Mouse (Mus musculus) urinary bladder, postnatal 36 days (tissue): ENCODE data around the gene Sclt1.

ENCODE experiments used
- DNase-seq, 2 experiments: peaks; one replicate each; pipeline ENCODE4 v3.0.0; 2022; ENCODE audit warnings: low spot score in 2 of 2, mixed read lengths in 1 of 2

Sclt1 gene

GRCm38 (mm10) chr3:41586917-41587316 lies 155.4 kb downstream of the Sclt1 start:
- DNase-seq, result no peak

GRCm38 (mm10) chr3:41586330-41586729 lies 156.0 kb downstream of the Sclt1 start:
- DNase-seq, result no peak

GRCm38 (mm10) chr3:41585548-41585947 lies 156.8 kb downstream of the Sclt1 start:
- no peak for DNase-seq

- DNase-seq, result no peak
These were observed 158.7 kb downstream of the Sclt1 start for GRCm38 (mm10) chr3:41583621-41584020.

- DNase-seq, result no peak
These were observed 159.2 kb downstream of the Sclt1 start for GRCm38 (mm10) chr3:41583092-41583491.

GRCm38 (mm10) chr3:41582256-41582655 lies 160.1 kb downstream of the Sclt1 start:
- DNase-seq, result no peak

- no peak for DNase-seq
These were observed 160.9 kb downstream of the Sclt1 start for GRCm38 (mm10) chr3:41581436-41581835.

GRCm38 (mm10) chr3:41580401-41581323 lies 161.7 kb downstream of the Sclt1 start:
- no peak for DNase-seq

- DNase-seq, result no peak
These were observed 162.4 kb downstream of the Sclt1 start for GRCm38 (mm10) chr3:41579873-41580272.

- no peak for DNase-seq
These were observed 165.1 kb downstream of the Sclt1 start for GRCm38 (mm10) chr3:41577240-41577639.
